Mouse (Mus musculus): ENCODE data around the gene Cdc42bpa.
"Not testable (repeated sequence)": the region's sequence is repeated elsewhere in the genome, so short reads cannot be mapped to it uniquely, and the experiment has no call there.

The Cdc42bpa gene

DNA sequence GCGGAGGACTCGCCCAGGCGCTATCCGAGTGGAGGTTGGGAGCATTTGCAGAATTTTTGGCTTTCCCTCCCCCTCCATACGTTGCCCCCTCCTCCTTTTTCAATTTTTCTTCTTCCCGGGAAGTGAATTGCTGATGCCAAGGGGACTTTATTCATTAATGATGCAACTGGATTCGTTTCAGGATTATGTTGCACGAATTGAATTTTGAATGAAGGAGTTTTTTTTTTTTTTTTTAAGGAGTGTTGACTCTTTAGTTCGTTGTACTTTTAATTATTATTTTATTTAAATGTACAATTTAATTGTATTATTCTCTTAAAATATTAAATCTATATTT, 238 bp downstream of the Cdc42bpa start:
- in situ Hi-C loops (cut with MboI, MseI): loop anchor here (10.0 kb wide), 1 partner anchor 1284 kb away; no protein-coding TSS in a partner anchor

- in situ Hi-C loops (cut with MboI, MseI): loop anchor here (10.0 kb wide), 1 partner anchor 1284 kb away; no protein-coding TSS in a partner anchor
Observed at GRCm38 (mm10) chr1:179960882-179961698, 818 bp downstream of the Cdc42bpa start.

- in situ Hi-C loops (cut with MboI, MseI): loop anchor here (10.0 kb wide), 1 partner anchor 1283 kb away; no protein-coding TSS in a partner anchor
Observed at GRCm38 (mm10) chr1:179961777-179962176, 1.5 kb downstream of the Cdc42bpa start.

DNA sequence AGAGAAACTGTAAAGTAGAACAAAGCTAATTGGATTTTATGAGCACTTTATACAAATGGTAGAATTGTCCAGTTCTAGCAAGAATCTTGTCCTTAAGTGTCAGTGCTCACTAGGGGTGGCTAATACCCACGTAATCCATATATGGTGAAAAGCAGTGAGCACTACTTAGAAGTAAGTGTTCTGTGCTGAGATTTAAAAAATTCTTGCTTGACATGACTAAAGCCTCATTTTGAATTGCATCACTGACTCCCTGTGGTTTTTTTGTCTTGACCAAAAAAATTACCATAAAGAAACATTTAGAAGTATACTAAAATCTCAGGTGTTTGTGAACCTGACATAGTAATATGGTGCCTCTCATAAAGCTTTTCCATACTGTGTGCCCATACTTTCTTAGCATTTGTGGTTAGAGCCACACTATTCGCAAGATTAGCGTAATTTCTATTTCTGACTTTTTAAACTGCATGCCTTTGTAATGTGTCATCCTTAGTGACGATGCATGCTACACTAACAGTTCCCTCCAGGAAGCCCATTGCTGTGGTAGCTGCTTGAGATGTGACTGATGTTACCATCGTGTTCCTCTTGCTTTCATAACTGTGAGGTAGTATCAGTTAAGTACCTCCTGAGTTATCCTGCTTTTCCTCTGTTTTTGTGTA, 9.6 kb downstream of the Cdc42bpa start:
- in situ Hi-C loops (cut with MboI, MseI): loop anchor here (10.0 kb wide), 1 partner anchor 1275 kb away; no protein-coding TSS in a partner anchor

GRCm38 (mm10) chr1:179975021-179975420, 14.7 kb downstream of the Cdc42bpa start:
- in situ Hi-C loops (cut with MboI, MseI): no loop called here

- in situ Hi-C loops (cut with MboI, MseI): no loop called here
Observed at GRCm38 (mm10) chr1:179975645-179976275, 15.5 kb downstream of the Cdc42bpa start.

GRCm38 (mm10) chr1:179977437-179977836, 17.2 kb downstream of the Cdc42bpa start:
- in situ Hi-C loops (cut with MboI, MseI): no loop called here

GRCm38 (mm10) chr1:179978742-179979141, 18.5 kb downstream of the Cdc42bpa start:
- in situ Hi-C loops (cut with MboI, MseI): no loop called here

DNA sequence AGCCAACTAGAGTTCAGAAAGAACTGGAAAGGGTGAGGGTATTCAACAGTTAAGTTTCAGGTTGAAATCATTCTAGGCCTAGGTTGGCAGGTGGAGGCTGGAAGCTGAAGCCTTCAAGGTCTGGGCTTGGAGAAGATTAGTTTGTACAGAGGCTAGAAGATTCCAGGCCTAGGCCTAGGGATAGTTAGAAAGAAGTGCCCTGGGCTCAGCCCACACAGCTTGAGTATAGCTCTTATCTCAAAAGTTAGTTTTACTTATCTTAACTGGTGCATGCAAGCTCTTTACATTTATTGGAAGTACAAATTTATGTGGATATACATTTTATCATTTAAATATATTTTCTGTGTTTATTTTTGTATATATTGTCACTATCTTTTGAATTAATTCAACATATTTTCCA, 21.4 kb downstream of the Cdc42bpa start:
- in situ Hi-C loops (cut with MboI, MseI): loop anchor here (10.0 kb wide), 1 partner anchor 1703 kb away; no protein-coding TSS in a partner anchor

DNA sequence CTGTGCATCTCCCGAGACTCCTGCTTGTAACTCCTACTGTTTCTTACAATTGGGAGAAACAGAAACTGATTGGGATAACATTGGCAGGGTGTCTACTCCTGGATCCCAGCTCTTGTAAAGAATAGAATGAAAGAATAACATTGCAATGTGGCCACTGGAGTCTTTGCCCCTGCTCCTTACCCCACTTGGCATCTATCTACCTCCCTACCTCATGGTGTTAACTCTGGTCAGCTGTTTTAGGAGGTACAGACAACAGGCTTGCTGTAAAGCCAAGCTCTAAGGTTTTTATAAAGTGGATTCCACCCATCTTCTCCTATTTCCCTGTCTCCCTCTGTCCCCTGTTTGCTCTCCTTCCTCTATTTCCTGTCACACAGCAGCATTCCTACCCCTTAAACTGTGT, 21.9 kb downstream of the Cdc42bpa start:
- in situ Hi-C loops (cut with MboI, MseI): loop anchor here (10.0 kb wide), 1 partner anchor 1703 kb away; no protein-coding TSS in a partner anchor

DNA sequence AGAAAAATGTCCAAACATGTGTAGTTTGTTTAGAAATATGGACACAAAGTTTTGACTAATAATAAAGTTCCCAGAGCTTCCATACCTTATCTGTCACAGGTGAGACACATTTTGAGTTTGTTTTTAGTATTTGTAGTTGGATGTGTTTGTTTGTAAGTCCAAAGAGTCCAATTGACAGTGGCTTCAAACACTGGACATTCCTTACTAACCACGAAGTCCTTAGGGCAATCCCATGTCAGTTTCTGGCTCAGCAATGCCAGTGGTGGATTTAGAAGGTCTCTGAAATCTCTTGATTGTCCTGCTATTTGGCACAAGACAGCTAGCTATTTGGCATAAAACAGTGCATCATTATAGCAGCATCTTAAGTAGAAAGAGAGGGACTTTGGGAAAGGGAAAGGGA, 22.7 kb downstream of the Cdc42bpa start:
- in situ Hi-C loops (cut with MboI, MseI): loop anchor here (10.0 kb wide), 1 partner anchor 1702 kb away; no protein-coding TSS in a partner anchor

- in situ Hi-C loops (cut with MboI, MseI): loop anchor here (10.0 kb wide), 1 partner anchor 1701 kb away; no protein-coding TSS in a partner anchor
Observed at GRCm38 (mm10) chr1:179984171-179984570, 23.9 kb downstream of the Cdc42bpa start.

GRCm38 (mm10) chr1:179991660-179992235, 31.5 kb downstream of the Cdc42bpa start:
- in situ Hi-C loops (cut with MboI, MseI): no loop called here

DNA sequence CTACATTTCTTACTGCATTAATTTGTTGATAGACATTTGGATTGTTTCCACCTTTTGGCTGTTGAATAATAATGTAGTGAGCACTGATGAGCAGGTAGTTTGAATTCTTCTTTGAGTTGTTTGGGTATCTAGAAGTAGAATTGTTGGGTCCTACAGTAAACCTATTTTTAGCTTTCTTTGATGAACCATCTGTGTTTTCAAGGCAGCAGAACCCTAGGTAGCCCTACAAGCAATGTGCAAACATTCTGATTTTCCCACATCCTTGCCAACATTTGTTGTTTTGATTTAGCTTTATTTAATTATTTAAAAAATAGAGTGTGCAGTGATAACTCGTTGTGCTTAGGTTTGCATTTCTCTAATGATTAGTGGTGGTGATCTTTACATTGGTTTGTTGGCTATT, 32.0 kb downstream of the Cdc42bpa start:
- in situ Hi-C loops (cut with MboI, MseI): no loop called here

DNA sequence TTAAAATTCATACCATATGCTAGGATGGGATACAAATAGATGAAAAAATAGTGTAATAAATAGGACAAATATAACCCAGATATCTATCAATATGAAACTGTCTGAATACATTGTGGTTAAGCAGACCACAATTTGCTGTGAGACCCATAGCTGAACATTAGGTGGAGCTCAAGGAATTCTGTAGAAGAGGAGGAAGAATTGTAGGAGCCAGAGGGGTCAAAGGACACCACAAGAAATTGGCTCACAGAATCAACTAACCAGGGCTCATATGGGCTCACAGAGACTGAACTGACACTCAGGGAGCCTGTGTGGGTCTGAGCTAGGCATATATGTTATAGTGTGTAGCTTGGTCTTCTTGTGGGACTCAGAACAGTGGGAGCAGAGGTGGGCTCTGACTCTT, 47.8 kb downstream of the Cdc42bpa start:
- in situ Hi-C loops (cut with MboI, MseI): no loop called here

DNA sequence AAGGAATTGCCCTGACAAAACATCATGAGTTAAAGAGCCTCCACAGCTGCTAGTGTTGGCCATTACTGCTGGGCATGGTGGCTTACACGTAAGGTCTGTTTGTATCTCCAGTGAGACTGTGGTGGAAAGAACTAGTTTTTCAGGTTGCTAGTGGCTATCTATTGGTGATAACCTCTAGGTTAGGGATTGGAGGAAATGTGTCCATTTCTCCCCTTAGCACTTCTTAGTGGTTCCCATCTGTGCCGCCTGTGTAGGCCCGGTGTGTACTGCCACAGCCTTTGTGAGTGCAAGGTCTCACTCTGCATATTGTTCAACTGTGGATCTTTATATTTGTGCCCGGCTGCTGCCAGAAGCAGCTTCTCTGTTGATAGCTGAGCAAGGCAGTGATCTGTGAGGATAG, 53.2 kb downstream of the Cdc42bpa start:
- in situ Hi-C loops (cut with MboI, MseI): no loop called here

- in situ Hi-C loops (cut with MboI, MseI): no loop called here
Observed at GRCm38 (mm10) chr1:180018218-180018617, 57.9 kb downstream of the Cdc42bpa start.

- in situ Hi-C loops (cut with MboI, MseI): no loop called here
Observed at GRCm38 (mm10) chr1:180021463-180022296, 61.4 kb downstream of the Cdc42bpa start.

GRCm38 (mm10) chr1:180023512-180023911, 63.2 kb downstream of the Cdc42bpa start:
- in situ Hi-C loops (cut with MboI, MseI): no loop called here

GRCm38 (mm10) chr1:180029863-180030262, 69.6 kb downstream of the Cdc42bpa start:
- in situ Hi-C loops (cut with MboI, MseI): not testable (repeated sequence)
